Mouse (Mus musculus) kidney, adult 2 months (tissue): ENCODE data around the gene 2900026A02Rik.

Experiments
- CTCF ChIP-seq: fragments of 200-500 bp; conservative IDR thresholded peaks from 2 replicates; pipeline ENCODE4 v1.5.1; 2011; ENCODE audit warnings: low read depth, mild to moderate bottlenecking, control low read depth, low read length, moderate library complexity, mixed read lengths; ENCODE audit not compliant: insufficient read depth, insufficient read length
- POLR2A ChIP-seq: fragments of 200-500 bp; IDR thresholded peaks from one replicate; pipeline ENCODE4 v1.6.1; 2011; ENCODE audit warnings: low read depth, low read length, control low read depth

DNA sequence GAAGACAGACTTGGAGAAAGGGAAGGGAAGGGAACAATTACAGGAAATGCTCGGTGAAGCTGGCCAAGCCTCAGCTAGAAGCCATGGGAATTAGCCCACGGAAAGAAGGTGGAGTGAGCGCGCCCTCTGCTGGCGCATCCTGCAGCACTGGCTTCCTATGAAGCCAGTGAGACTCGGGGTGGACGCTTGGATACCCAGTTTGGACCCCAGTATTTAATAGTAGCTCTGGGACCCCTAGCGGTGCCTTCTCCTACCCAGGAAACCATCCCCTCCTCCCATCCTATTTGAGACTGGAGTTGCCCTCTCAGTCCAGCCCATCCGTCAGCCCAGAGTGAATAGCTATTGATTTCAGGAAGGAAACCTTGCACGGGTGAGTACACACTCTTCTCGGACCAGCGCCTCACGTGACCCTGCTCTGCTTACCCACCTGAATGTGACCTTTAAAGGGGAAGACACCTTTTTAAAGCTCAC lies 5.6 kb upstream of the 2900026A02Rik start, which contains the start of gene Tmem211:
- peak; percentile 96 for TF ChIP-seq CTCF
- TF ChIP-seq POLR2A, result no peak
